Comparison of ENCODE assay signal across 7 mouse cellular contexts in the genomic region with DNA sequence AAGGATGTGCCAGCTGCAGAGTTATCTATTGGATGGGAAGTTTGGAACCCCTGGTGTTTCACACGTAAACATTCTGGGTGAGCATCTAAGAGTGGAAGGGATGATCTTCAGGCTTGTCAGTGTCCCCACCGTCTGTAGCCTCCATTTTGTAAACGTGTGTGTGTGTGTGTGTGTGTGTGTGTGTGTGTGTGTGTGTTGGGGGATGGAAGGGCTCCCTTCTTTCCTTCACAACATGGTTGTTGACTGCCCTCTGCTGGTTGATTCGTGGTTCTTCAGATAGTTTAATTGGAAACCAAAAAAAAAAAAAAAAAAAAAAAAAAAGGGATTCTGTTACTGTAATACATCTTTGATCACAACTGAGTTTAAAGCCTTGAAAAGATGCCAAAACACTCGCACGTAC. TPM values are rescaled to one million over a fixed set of nuclear protein-coding genes. Genes with fewer than 3 reads are reported as not detected.
DNase-seq lines count a peak whose midpoint lies in the region; ATAC-seq lines count a peak whose summit lies in the region.

No protein-coding gene starts in this region.

- 0 out of 2 replicates have a peak, but pooled peaks have one; percentile 5 for ATAC-seq in frontal cortex, adult (ENCODE audit: low TSS enrichment)
- no peak for ATAC-seq in hindbrain, embryonic 13.5 days (ENCODE audit: low FRiP score)
- ATAC-seq in megakaryocyte, adult 5-6 weeks (ENCODE audit: poor library complexity, severe bottlenecking) = peak; percentile 43

- H3K4me3 ChIP-seq in hindbrain, embryonic 13.5 days = peak overlapping the region; percentile 18; the same call in 1 of the 2 replicates

- no peaks in the 10 kb centered on the region for H3K36me3 ChIP-seq in hindbrain, embryonic 13.5 days

- 1% methylated on average over 6 of the region's 6 CpGs for WGBS in hindbrain, embryonic 13.5 days

- no peaks in the 10 kb centered on the region for H3K9me3 ChIP-seq in hindbrain, embryonic 13.5 days

- peaks cover 2% of the 10 kb centered on the region for H3K4me1 ChIP-seq in hindbrain, embryonic 13.5 days (replicated peaks)

- H3K9ac ChIP-seq in hindbrain, embryonic 13.5 days = 0 out of 2 replicates have a peak overlapping the region, but pooled peaks have one; percentile 19

- no peak overlapping the region for H3K27ac ChIP-seq in hindbrain, embryonic 13.5 days

- peak overlapping the region; percentile 37 for H3K4me2 ChIP-seq in hindbrain, embryonic 13.5 days

- peaks cover 3% of the 10 kb centered on the region; the same call in 1 of the 2 replicates for H3K27me3 ChIP-seq in hindbrain, embryonic 13.5 days

- peak; percentile 88 for DNase-seq in R1 (ENCODE audit: low read depth, low spot score)
- DNase-seq in cerebellum, adult 9-10 months = peak; percentile 85
- DNase-seq in left cerebral cortex, adult 18-20 months (ENCODE audit: low spot score in 2 of 2) = peak; percentile 62 to 67
- DNase-seq in retina, postnatal 7 days (ENCODE audit: low read depth, low spot score) = peak; percentile 87

RNA-seq across cellular contexts. Expression of a gene that starts 3.8 kb away (rescaled TPM):
- 195 and 196 TPM in 2 replicates for polyA plus RNA-seq in hindbrain, embryonic 13.5 days (2015; fragmentation: Nextera tagmentation; extraction: Ambion mirVana)
- total RNA-seq in left cerebral cortex, adult 18-20 months (2021) = 100 to 1,000 TPM; 265 to 267 TPM
- total RNA-seq in megakaryocyte, adult 5-6 weeks (2015) = 73.1 and 82.3 TPM in 2 replicates
- 63.1 and 78.4 TPM in 2 replicates for total RNA-seq in megakaryocyte, adult 5-6 weeks (2017)

RNA-seq across cellular contexts. Expression of a gene that starts 38.7 kb away (rescaled TPM):
- polyA plus RNA-seq in hindbrain, embryonic 13.5 days (2015; fragmentation: Nextera tagmentation; extraction: Ambion mirVana) = 933 and 943 TPM in 2 replicates
- 100 to 1,000 TPM; 576 to 616 TPM for total RNA-seq in left cerebral cortex, adult 18-20 months (2021)
- 1,624 and 1,690 TPM in 2 replicates for total RNA-seq in megakaryocyte, adult 5-6 weeks (2015)
- 1,921 and 2,467 TPM in 2 replicates for total RNA-seq in megakaryocyte, adult 5-6 weeks (2017)

RNA-seq across cellular contexts. Expression of a gene that starts 43.2 kb away (rescaled TPM):
- polyA plus RNA-seq in hindbrain, embryonic 13.5 days (2015; fragmentation: Nextera tagmentation; extraction: Ambion mirVana) = 4.1 and 4.2 TPM in 2 replicates
- 10 to 100 TPM; 31.5 to 34.9 TPM for total RNA-seq in left cerebral cortex, adult 18-20 months (2021)
- total RNA-seq in megakaryocyte, adult 5-6 weeks (2015) = 3.4 and 5.8 TPM in 2 replicates
- total RNA-seq in megakaryocyte, adult 5-6 weeks (2017) = 0.99 and 2.0 TPM in 2 replicates

RNA-seq across cellular contexts. Expression of a gene that starts 43.8 kb away (rescaled TPM):
- polyA plus RNA-seq in hindbrain, embryonic 13.5 days (2015; fragmentation: Nextera tagmentation; extraction: Ambion mirVana) = 81.9 and 83.8 TPM in 2 replicates
- 10 to 100 TPM; 78.9 to 81.5 TPM for total RNA-seq in left cerebral cortex, adult 18-20 months (2021)
- total RNA-seq in megakaryocyte, adult 5-6 weeks (2015) = 16.4 and 17.6 TPM in 2 replicates
- total RNA-seq in megakaryocyte, adult 5-6 weeks (2017) = 24.6 and 26.1 TPM in 2 replicates

RNA-seq across cellular contexts. Expression of a gene that starts 44.0 kb away (rescaled TPM):
- 126 and 139 TPM in 2 replicates for polyA plus RNA-seq in hindbrain, embryonic 13.5 days (2015; fragmentation: Nextera tagmentation; extraction: Ambion mirVana)
- total RNA-seq in left cerebral cortex, adult 18-20 months (2021) = 10 to 100 TPM; 81.2 to 85.5 TPM
- 76.8 and 79.3 TPM in 2 replicates for total RNA-seq in megakaryocyte, adult 5-6 weeks (2015)
- 54.3 and 59.1 TPM in 2 replicates for total RNA-seq in megakaryocyte, adult 5-6 weeks (2017)

Comparison
In these comparisons a context has a peak if more than half of its experiments do, and no peak if none do; other contexts are left out.
1. RNA of a gene that starts 43.2 kb away (total RNA-seq): 31.5 to 34.9 TPM in left cerebral cortex, adult 18-20 months; 0.99 to 5.8 TPM in megakaryocyte, adult 5-6 weeks; every median in the first group is over 4 times any median in the second.
2. Peak in every context shown above with its lines, with median percentiles within 50 percentile points of each other: DNase-seq.